ENCODE assay signal across 14 mouse cellular contexts in the genomic region with DNA sequence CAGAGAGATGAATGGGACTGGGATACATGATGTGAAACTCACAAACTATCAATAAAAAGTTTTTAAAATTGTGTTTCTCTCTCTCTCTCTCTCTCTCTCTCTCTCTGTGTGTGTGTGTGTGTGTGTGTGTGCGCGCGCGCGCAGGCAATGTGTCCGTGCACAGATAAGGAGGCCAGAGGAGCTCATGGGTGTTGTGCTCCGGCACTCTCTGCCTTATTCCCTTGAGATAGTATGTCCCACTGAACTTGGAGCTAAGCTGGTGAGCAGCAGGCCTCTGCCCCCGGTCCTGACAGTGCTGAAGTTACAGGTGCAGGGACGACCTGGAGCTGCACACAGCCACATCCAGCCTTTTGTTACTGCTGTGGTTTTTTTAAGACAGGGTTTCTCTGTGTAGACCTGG. TPM values are rescaled to one million over a fixed set of nuclear protein-coding genes. Genes with fewer than 3 reads are reported as not detected.
DNase-seq lines count a peak whose midpoint lies in the region; ATAC-seq and TF ChIP-seq lines count a peak whose summit lies in the region.
"Had no signal": no experiment of that assay in that cellular context is flagged by ENCODE, and none has a peak within 500 bp of the region (broad histone marks: within the 10 kb centered on the region; RNA-seq: fewer than 3 reads in every experiment).

No protein-coding gene starts in this region.

- peak overlapping the region; percentile 34 for H3K9ac ChIP-seq in liver, embryonic 15.5 days
- H3K9ac ChIP-seq: limb, embryonic 13.5 days; midbrain, embryonic 12.5 days had no signal

- H3K4me1 ChIP-seq in spleen, adult 2 months (ENCODE audit: control insufficient read depth, insufficient read depth, insufficient read length), result no peaks in the 10 kb centered on the region
- H3K4me1 ChIP-seq in liver, embryonic 15.5 days (replicated peaks), result peaks cover 66% of the 10 kb centered on the region
- H3K4me1 ChIP-seq: limb, embryonic 13.5 days; midbrain, embryonic 12.5 days had no signal

- H3K36me3 ChIP-seq in spleen, adult 2 months (ENCODE audit: control insufficient read depth, insufficient read depth, low read length), result no peaks in the 10 kb centered on the region
- no peaks in the 10 kb centered on the region for H3K36me3 ChIP-seq in liver, embryonic 15.5 days (replicated peaks)
- H3K36me3 ChIP-seq: limb, embryonic 13.5 days; midbrain, embryonic 12.5 days had no signal

- no peak for DNase-seq in spleen, adult 2 months (ENCODE audit: low read depth in 1 of 2, low spot score in 2 of 2)
- DNase-seq in spleen, adult 12 weeks (ENCODE audit: low spot score), result no peak
- DNase-seq in cerebellum, postnatal 36 days, result no peak
- no peak for DNase-seq in layer of hippocampus, adult 11-12 months (ENCODE audit: low spot score)
- DNase-seq in cerebellum, adult 8-10 months, result no peak
- DNase-seq: heart, adult 11 months; kidney, postnatal 25 days had no signal

- H3K9me3 ChIP-seq in liver, embryonic 15.5 days (replicated peaks), result no peaks in the 10 kb centered on the region
- H3K9me3 ChIP-seq: midbrain, embryonic 12.5 days had no signal

- TF ChIP-seq CTCF in spleen, adult 2 months (IDR thresholded peaks at IDR 0.05; ENCODE audit: extremely low read depth, insufficient read depth, insufficient read length, insufficient replicate concordance), result no peak

- no peak overlapping the region for H3K4me3 ChIP-seq in spleen, adult 2 months (ENCODE audit: extremely low read depth, insufficient read depth, insufficient read length)
- peak overlapping the region; percentile 33 for H3K4me3 ChIP-seq in liver, embryonic 15.5 days (replicated peaks)
- H3K4me3 ChIP-seq: limb, embryonic 13.5 days; midbrain, embryonic 12.5 days had no signal

- H3K27me3 ChIP-seq in spleen, adult 2 months (ENCODE audit: control insufficient read depth, insufficient read depth, low read length), result no peaks in the 10 kb centered on the region
- no peaks in the 10 kb centered on the region for H3K27me3 ChIP-seq in liver, embryonic 15.5 days
- H3K27me3 ChIP-seq: limb, embryonic 13.5 days; midbrain, embryonic 12.5 days had no signal

- H3K4me2 ChIP-seq in liver, embryonic 15.5 days, result peak overlapping the region; percentile 58
- H3K4me2 ChIP-seq: limb, embryonic 13.5 days; midbrain, embryonic 12.5 days had no signal

- 92% methylated on average over 9 of the region's 9 CpGs for WGBS in spleen, adult 2 months
- WGBS in liver, embryonic 15.5 days (ENCODE audit: insufficient replicate concordance), result 15% methylated on average over 9 of the region's 9 CpGs

- TF ChIP-seq POLR2A in spleen, adult 2 months (IDR thresholded peaks at IDR 0.05; ENCODE audit: low read depth, low read length), result no peak

- peak overlapping the region; percentile 39; the same call in 1 of the 2 replicates for H3K27ac ChIP-seq in spleen, adult 2 months (ENCODE audit: insufficient read depth, low read length)
- peak overlapping the region; percentile 98 for H3K27ac ChIP-seq in liver, embryonic 15.5 days (replicated peaks)
- H3K27ac ChIP-seq: limb, embryonic 13.5 days; midbrain, embryonic 12.5 days had no signal

- ATAC-seq in erythroblast, adult 5-6 weeks (replicated peaks; ENCODE audit: low FRiP score, poor library complexity, severe bottlenecking), result peak; percentile 87
- peak; percentile 91 for ATAC-seq in liver, embryonic 15.5 days (ENCODE audit: insufficient read depth)
- ATAC-seq: CD4-positive, CD25-positive, alpha-beta regulatory T cell, adult 4 months; inflammation-experienced regulatory T-cells, adult 6 months had no signal

RNA-seq across cellular contexts. Expression of gene Galnt15, which starts 57.9 kb away (rescaled TPM):
- polyA plus RNA-seq in spleen, adult 2 months (2012; rRNA removed), result 0.65 and 0.75 TPM in 2 replicates
- total RNA-seq in erythroblast, adult 5-6 weeks (2015; ENCODE audit: low replicate concordance), result not detected in 2 replicates
- total RNA-seq in erythroblast, adult 5-6 weeks (2017; ENCODE audit: low replicate concordance), result 0.09 TPM in 1 of 2 replicates, not detected in the other
- not detected in 2 replicates for polyA plus RNA-seq in liver, embryonic 15.5 days (2015; fragmentation: Nextera tagmentation; extraction: Ambion mirVana)
- total RNA-seq: hematopoietic stem cell, adult 5-6 weeks had no signal
- polyA plus RNA-seq: CD4-positive, CD25-positive, alpha-beta regulatory T cell, adult 4 months; inflammation-experienced regulatory T-cells, adult 6 months had no signal
